24 mouse cellular contexts compared by ENCODE assay signal in the genomic region with DNA sequence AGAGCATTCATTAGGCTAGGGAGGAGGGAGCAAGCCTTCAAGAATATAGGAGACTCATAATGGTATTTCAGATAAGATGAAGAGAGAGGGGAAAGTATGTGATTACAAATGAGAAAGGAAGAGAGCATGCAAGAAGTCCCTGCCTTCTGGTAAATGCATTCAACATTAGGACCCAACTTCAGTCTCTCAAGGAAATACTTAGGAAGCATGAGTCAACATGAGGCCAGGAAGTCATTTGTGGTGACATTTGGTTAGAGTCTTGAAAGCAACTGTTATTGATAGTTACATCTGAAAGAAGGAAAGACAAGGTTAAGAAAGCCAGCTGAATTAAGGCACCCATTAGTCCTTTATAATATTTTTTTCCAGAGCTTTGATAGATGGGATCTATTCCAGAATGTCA. TPM values are rescaled to one million over a fixed set of nuclear protein-coding genes. Genes with fewer than 3 reads are reported as not detected.
DNase-seq lines count a peak whose midpoint lies in the region; ATAC-seq and TF ChIP-seq lines count a peak whose summit lies in the region.
"Had no signal": no experiment of that assay in that cellular context is flagged by ENCODE, and none has a peak within 500 bp of the region (broad histone marks: within the 10 kb centered on the region; RNA-seq: fewer than 3 reads in every experiment).

No protein-coding gene starts in this region.

- H3K36me3 ChIP-seq in megakaryocyte, embryonic 14.5 days (replicated peaks; ENCODE audit: low read length): no peaks in the 10 kb centered on the region
- H3K36me3 ChIP-seq: embryonic facial prominence, embryonic 12.5 days; embryonic facial prominence, embryonic 15.5 days had no signal

- no peak for TF ChIP-seq CTCF in layer of hippocampus, adult 2 months (conservative IDR thresholded peaks at IDR 0.05)
- TF ChIP-seq CTCF in cortical plate, adult 2 months (IDR thresholded peaks at IDR 0.05; ENCODE audit: extremely low read depth, insufficient read depth, low read length): no peak

- TF ChIP-seq POLR2A in cortical plate, adult 2 months (IDR thresholded peaks at IDR 0.05; ENCODE audit: extremely low read depth, insufficient read depth, low read length): no peak

- H3K27me3 ChIP-seq in megakaryocyte, embryonic 14.5 days (replicated peaks): no peaks in the 10 kb centered on the region
- H3K27me3 ChIP-seq: embryonic facial prominence, embryonic 12.5 days; embryonic facial prominence, embryonic 15.5 days had no signal

- H3K4me1 ChIP-seq in megakaryocyte, embryonic 14.5 days: peaks cover 57% of the 10 kb centered on the region
- no peaks in the 10 kb centered on the region for H3K4me1 ChIP-seq in cortical plate, adult 2 months (ENCODE audit: control insufficient read depth, insufficient read depth, low read length)
- H3K4me1 ChIP-seq: embryonic facial prominence, embryonic 12.5 days; embryonic facial prominence, embryonic 15.5 days had no signal

- no peak for ATAC-seq in megakaryocyte, adult 5-6 weeks (ENCODE audit: poor library complexity, severe bottlenecking)
- ATAC-seq: activated CD4-positive, CD25-positive, alpha-beta regulatory T cell, adult 4 months; forebrain, embryonic 14.5 days; forebrain, postnatal 0 days had no signal

- peak overlapping the region; percentile 71 for H3K27ac ChIP-seq in layer of hippocampus, adult 2 months
- H3K27ac ChIP-seq in cortical plate, adult 2 months (ENCODE audit: insufficient read depth, low read length): peak overlapping the region; percentile 77; the same call in 1 of the 2 replicates
- H3K27ac ChIP-seq: embryonic facial prominence, embryonic 12.5 days; embryonic facial prominence, embryonic 15.5 days; gastrocnemius, adult 2 months; hindbrain, embryonic 14.5 days had no signal

- DNase-seq in layer of hippocampus, adult 2 months (ENCODE audit: low spot score in 2 of 2): no peak
- DNase-seq in layer of hippocampus, adult 18-20 months (ENCODE audit: low spot score in 2 of 2): no peak
- DNase-seq in 416B (ENCODE audit: low read depth): peak; percentile 56
- DNase-seq: adrenal gland, adult 8-10 months; adrenal gland, postnatal 25 days; cerebellum, adult 11-12 months; cerebellum, adult 8-10 months; forebrain, postnatal 0 days; gastrocnemius, adult 2 months; gastrocnemius, postnatal 14 days had no signal

- H3K9me3 ChIP-seq in megakaryocyte, embryonic 14.5 days: no peaks in the 10 kb centered on the region
- H3K9me3 ChIP-seq: embryonic facial prominence, embryonic 12.5 days; embryonic facial prominence, embryonic 15.5 days had no signal

- peak overlapping the region; percentile 48 for H3K4me3 ChIP-seq in layer of hippocampus, adult 2 months
- peak overlapping the region; percentile 65 for H3K4me3 ChIP-seq in megakaryocyte, embryonic 14.5 days (replicated peaks)
- peak overlapping the region; percentile 23; the same call in 1 of the 2 replicates for H3K4me3 ChIP-seq in cortical plate, adult 2 months (ENCODE audit: insufficient read depth, low read length)
- H3K4me3 ChIP-seq: embryonic facial prominence, embryonic 12.5 days; embryonic facial prominence, embryonic 15.5 days; gastrocnemius, adult 2 months had no signal

RNA-seq across cellular contexts. Expression of gene Atp13a4, which starts 4.8 kb away (rescaled TPM):
- 10 to 100 TPM; 15.2 to 17.3 TPM for total RNA-seq in layer of hippocampus, adult 2 months (2021)
- 10 to 100 TPM; 16.9 to 17.8 TPM for total RNA-seq in layer of hippocampus, adult 18-20 months (2021)
- polyA plus RNA-seq in megakaryocyte, embryonic 14.5 days (2012; ENCODE audit: insufficient read depth, low replicate concordance): 0.16 TPM in 1 of 2 replicates, not detected in the other
- not detected in 2 replicates for total RNA-seq in megakaryocyte, adult 5-6 weeks (2015)
- not detected in 2 replicates for total RNA-seq in megakaryocyte, adult 5-6 weeks (2017)
- polyA plus RNA-seq in cortical plate, adult 2 months (2012; rRNA removed): 15.6 and 17.9 TPM in 2 replicates
- total RNA-seq: adrenal gland, adult 8-10 months; adrenal gland, postnatal 25 days; gastrocnemius, adult 2 months; gastrocnemius, postnatal 14 days; gastrocnemius, postnatal 4 days; heart, postnatal 25 days; hematopoietic stem cell, adult 5-6 weeks had no signal
- polyA plus RNA-seq: activated CD4-positive, CD25-positive, alpha-beta regulatory T cell, adult 4 months; heart, embryonic 11.5 days; heart, embryonic 14.5 days; heart, postnatal 0 days had no signal

RNA-seq across cellular contexts. Expression of gene Opa1, which starts 39.2 kb away (rescaled TPM):
- 100 to 1,000 TPM; 104 to 108 TPM for total RNA-seq in layer of hippocampus, adult 2 months (2021)
- 100 to 1,000 TPM; 102 to 105 TPM for total RNA-seq in layer of hippocampus, adult 18-20 months (2021)
- 3.4 and 4.4 TPM in 2 replicates for polyA plus RNA-seq in megakaryocyte, embryonic 14.5 days (2012; ENCODE audit: insufficient read depth, low replicate concordance)
- 27.0 and 30.5 TPM in 2 replicates for total RNA-seq in megakaryocyte, adult 5-6 weeks (2015)
- 56.2 and 59.1 TPM in 2 replicates for total RNA-seq in megakaryocyte, adult 5-6 weeks (2017)
- polyA plus RNA-seq in cortical plate, adult 2 months (2012; rRNA removed): 52.2 and 52.6 TPM in 2 replicates

Comparison
In these comparisons a context has a peak if more than half of its experiments do, and no peak if none do; other contexts are left out.
1. RNA of gene Atp13a4, which starts 4.8 kb away (total RNA-seq): 16.9 to 17.8 TPM in layer of hippocampus, adult 18-20 months and 15.2 to 17.3 TPM in layer of hippocampus, adult 2 months; not detected in megakaryocyte, adult 5-6 weeks; every median in the first group is over 10 times any median in the second.
2. Peak in every context shown above with its lines, with median percentiles within 50 percentile points of each other: H3K4me3 ChIP-seq.